25 mouse cellular contexts compared by ENCODE assay signal in genomic region chr4:106322846-106323245, GRCm38 (mm10). TPM values are rescaled to one million over a fixed set of nuclear protein-coding genes. Genes with fewer than 3 reads are reported as not detected.
DNase-seq lines count a peak whose midpoint lies in the region; ATAC-seq and TF ChIP-seq lines count a peak whose summit lies in the region.
"Had no signal": no experiment of that assay in that cellular context is flagged by ENCODE, and none has a peak within 500 bp of the region (broad histone marks: within the 10 kb centered on the region; RNA-seq: fewer than 3 reads in every experiment).

No protein-coding gene starts in this region.

- DNase-seq in heart, postnatal 4 days, result no peak
- no peak for DNase-seq in liver, embryonic 13.5 days
- no peak for DNase-seq in liver, postnatal 0 days
- peak; percentile 76 for DNase-seq in midbrain, embryonic 11.5 days (ENCODE audit: low spot score, missing footprints)
- no peak for DNase-seq in midbrain, embryonic 10.5 days (ENCODE audit: low spot score)
- DNase-seq: adrenal gland, postnatal 10 days; adrenal gland, postnatal 36 days; B cell, adult 2 months; cerebellum, adult 18-20 months; cerebellum, adult 9-10 months; cerebellum, postnatal 14 days; gastrocnemius, postnatal 10 days; gastrocnemius, postnatal 36 days; heart, postnatal 10 days had no signal

- H3K9ac ChIP-seq in heart, embryonic 13.5 days, result 0 out of 2 replicates have a peak overlapping the region, but pooled peaks have one; percentile 19
- H3K9ac ChIP-seq in liver, embryonic 13.5 days, result 0 out of 2 replicates have a peak overlapping the region, but pooled peaks have one; percentile 13
- no peak overlapping the region for H3K9ac ChIP-seq in liver, postnatal 0 days (replicated peaks)
- no peak overlapping the region for H3K9ac ChIP-seq in midbrain, embryonic 11.5 days (ENCODE audit: low read length)
- H3K9ac ChIP-seq: forebrain, embryonic 13.5 days; heart, embryonic 15.5 days; hindbrain, embryonic 12.5 days; hindbrain, embryonic 15.5 days had no signal

- no peaks in the 10 kb centered on the region for H3K9me3 ChIP-seq in heart, embryonic 13.5 days
- no peaks in the 10 kb centered on the region for H3K9me3 ChIP-seq in liver, embryonic 13.5 days (replicated peaks)
- H3K9me3 ChIP-seq in liver, postnatal 0 days (ENCODE audit: low read length), result no peaks in the 10 kb centered on the region
- no peaks in the 10 kb centered on the region for H3K9me3 ChIP-seq in midbrain, embryonic 11.5 days (ENCODE audit: control insufficient read depth, low read length)
- H3K9me3 ChIP-seq in midbrain, embryonic 10.5 days (replicated peaks), result no peaks in the 10 kb centered on the region
- H3K9me3 ChIP-seq: forebrain, embryonic 10.5 days; forebrain, embryonic 13.5 days; G1E; heart, embryonic 15.5 days; hindbrain, embryonic 12.5 days; hindbrain, embryonic 15.5 days had no signal

- TF ChIP-seq CTCF in liver, postnatal 0 days (IDR thresholded peaks at IDR 0.05; ENCODE audit: low read depth), result no peak

- peaks cover 65% of the 10 kb centered on the region for H3K4me1 ChIP-seq in heart, embryonic 13.5 days
- peaks cover 82% of the 10 kb centered on the region for H3K4me1 ChIP-seq in liver, embryonic 13.5 days (replicated peaks)
- peaks cover 32% of the 10 kb centered on the region for H3K4me1 ChIP-seq in liver, postnatal 0 days (ENCODE audit: insufficient read depth)
- peaks cover 8% of the 10 kb centered on the region for H3K4me1 ChIP-seq in midbrain, embryonic 11.5 days (ENCODE audit: control insufficient read depth, insufficient read depth, low read length)
- H3K4me1 ChIP-seq in midbrain, embryonic 10.5 days, result peaks cover 18% of the 10 kb centered on the region

- no peak overlapping the region for H3K4me2 ChIP-seq in heart, embryonic 13.5 days
- H3K4me2 ChIP-seq in liver, embryonic 13.5 days, result no peak overlapping the region
- H3K4me2 ChIP-seq in liver, postnatal 0 days (ENCODE audit: low read depth, low read length), result no peak overlapping the region
- no peak overlapping the region for H3K4me2 ChIP-seq in midbrain, embryonic 11.5 days
- H3K4me2 ChIP-seq: forebrain, embryonic 13.5 days; heart, embryonic 11.5 days; heart, embryonic 15.5 days; hindbrain, embryonic 12.5 days; hindbrain, embryonic 15.5 days had no signal

- H3K4me3 ChIP-seq in heart, embryonic 13.5 days, result no peak overlapping the region
- no peak overlapping the region for H3K4me3 ChIP-seq in liver, embryonic 13.5 days (replicated peaks)
- no peak overlapping the region for H3K4me3 ChIP-seq in liver, postnatal 0 days (ENCODE audit: low read depth, low read length)
- H3K4me3 ChIP-seq in midbrain, embryonic 11.5 days (ENCODE audit: low read depth, low read length), result no peak overlapping the region
- H3K4me3 ChIP-seq in midbrain, embryonic 10.5 days, result no peak overlapping the region
- H3K4me3 ChIP-seq: forebrain, embryonic 10.5 days; forebrain, embryonic 13.5 days; heart, embryonic 15.5 days; hindbrain, embryonic 12.5 days; hindbrain, embryonic 15.5 days had no signal

- TF ChIP-seq EP300 in liver, postnatal 0 days (IDR thresholded peaks at IDR 0.05; ENCODE audit: low read depth), result no peak

- H3K27me3 ChIP-seq in heart, embryonic 13.5 days (replicated peaks), result no peaks in the 10 kb centered on the region
- H3K27me3 ChIP-seq in liver, embryonic 13.5 days, result no peaks in the 10 kb centered on the region
- no peaks in the 10 kb centered on the region for H3K27me3 ChIP-seq in liver, postnatal 0 days (ENCODE audit: insufficient read depth, low read length)
- no peaks in the 10 kb centered on the region for H3K27me3 ChIP-seq in midbrain, embryonic 11.5 days (ENCODE audit: control insufficient read depth, insufficient read depth, low read length)
- H3K27me3 ChIP-seq in midbrain, embryonic 10.5 days (ENCODE audit: low read depth, poor library complexity, severe bottlenecking), result no peaks in the 10 kb centered on the region
- H3K27me3 ChIP-seq: CH12.LX; forebrain, embryonic 13.5 days; heart, embryonic 15.5 days; hindbrain, embryonic 12.5 days; hindbrain, embryonic 15.5 days; Patski had no signal

- WGBS in heart, embryonic 13.5 days, result 88% methylated on average over 10 of the region's 10 CpGs
- WGBS in liver, embryonic 13.5 days (ENCODE audit: insufficient replicate concordance), result 76% methylated on average over 10 of the region's 10 CpGs
- 81% methylated on average over 10 of the region's 10 CpGs for WGBS in liver, postnatal 0 days (ENCODE audit: insufficient replicate concordance)
- WGBS in midbrain, embryonic 11.5 days, result 96% methylated on average over 10 of the region's 10 CpGs
- 93% methylated on average over 10 of the region's 10 CpGs for WGBS in midbrain, embryonic 10.5 days

- no peak for ATAC-seq in heart, embryonic 13.5 days (ENCODE audit: extremely low read depth, insufficient number of reproducible peaks, low FRiP score, low TSS enrichment)
- no peak for ATAC-seq in liver, embryonic 13.5 days (ENCODE audit: low read depth)
- ATAC-seq in liver, postnatal 0 days, result no peak
- no peak for ATAC-seq in midbrain, embryonic 11.5 days (ENCODE audit: low FRiP score)
- ATAC-seq: forebrain, embryonic 13.5 days; forebrain, embryonic 16.5 days; Patski had no signal

- peaks cover 10% of the 10 kb centered on the region for H3K36me3 ChIP-seq in heart, embryonic 13.5 days
- H3K36me3 ChIP-seq in liver, embryonic 13.5 days, result peaks cover 8% of the 10 kb centered on the region
- peaks cover 3% of the 10 kb centered on the region; the same call in 1 of the 2 replicates for H3K36me3 ChIP-seq in liver, postnatal 0 days (replicated peaks; ENCODE audit: insufficient read depth, low read length)
- H3K36me3 ChIP-seq in midbrain, embryonic 11.5 days (ENCODE audit: control insufficient read depth, insufficient read depth, low read length), result no peaks in the 10 kb centered on the region
- H3K36me3 ChIP-seq in midbrain, embryonic 10.5 days, result peaks cover 12% of the 10 kb centered on the region
- H3K36me3 ChIP-seq: heart, embryonic 15.5 days; hindbrain, embryonic 12.5 days; hindbrain, embryonic 15.5 days had no signal

- H3K27ac ChIP-seq in heart, embryonic 13.5 days (replicated peaks), result no peak overlapping the region
- H3K27ac ChIP-seq in liver, embryonic 13.5 days, result no peak overlapping the region
- H3K27ac ChIP-seq in liver, postnatal 0 days (ENCODE audit: low read depth), result no peak overlapping the region
- H3K27ac ChIP-seq in midbrain, embryonic 11.5 days (ENCODE audit: low read depth, low read length), result no peak overlapping the region
- no peak overlapping the region for H3K27ac ChIP-seq in midbrain, embryonic 10.5 days (replicated peaks)
- H3K27ac ChIP-seq: forebrain, embryonic 10.5 days; forebrain, embryonic 13.5 days; heart, embryonic 15.5 days; hindbrain, embryonic 12.5 days; hindbrain, embryonic 15.5 days had no signal

RNA-seq across cellular contexts. Expression of gene Usp24, which starts 6.8 kb away (rescaled TPM):
- polyA plus RNA-seq in heart, embryonic 13.5 days (2015; fragmentation: Nextera tagmentation; extraction: Ambion mirVana), result 5.6 and 6.3 TPM in 2 replicates
- 10 to 100 TPM; 39.2 to 40.3 TPM for total RNA-seq in heart, postnatal 4 days (2021)
- 5.8 and 6.5 TPM in 2 replicates for polyA plus RNA-seq in liver, embryonic 13.5 days (2015; fragmentation: Nextera tagmentation; extraction: Ambion mirVana)
- polyA plus RNA-seq in liver, postnatal 0 days (2015; fragmentation: Nextera tagmentation; extraction: Ambion mirVana), result 4.7 TPM in 2 replicates
- 9.9 and 10.0 TPM in 2 replicates for polyA plus RNA-seq in midbrain, embryonic 11.5 days (2014; fragmentation: Nextera tagmentation; extraction: Ambion mirVana)
- polyA plus RNA-seq in midbrain, embryonic 10.5 days (2016; fragmentation: Nextera tagmentation; extraction: Ambion mirVana), result 6.4 and 7.0 TPM in 2 replicates

Comparison
In these comparisons a context has a peak if more than half of its experiments do, and no peak if none do; other contexts are left out.
1. H3K9ac ChIP-seq: peak in heart, embryonic 13.5 days (single experiment) and liver, embryonic 13.5 days (single experiment); none in liver, postnatal 0 days (single experiment) and midbrain, embryonic 11.5 days (single experiment).